Mouse (Mus musculus): Measurements from ENCODE around the gene Abca7. TPM values are rescaled to one million over a fixed set of nuclear protein-coding genes. Genes with fewer than 3 reads are reported as not detected.

Abca7 gene
- polyA plus RNA-seq, 1 experiment from 2014 or later: 3.4 TPM

GRCm38 (mm10) chr10:79983205-79983604, 13.1 kb upstream of the Abca7 start:
- Histone ChIP-seq H3K4me1 (ENCODE audit: control insufficient read depth, insufficient read depth, low read length) (peaks cover 38% of the 10 kb centered on the region), H3K36me3 (ENCODE audit: control insufficient read depth, insufficient read depth, low read length) (peaks cover 15% of the 10 kb centered on the region), H3K9ac (ENCODE audit: low read depth, low read length) (peak overlapping the region; percentile 92), H3K9me3 (ENCODE audit: control insufficient read depth, low read length) (no peaks in the 10 kb centered on the region), H3K27me3 (replicated peaks; ENCODE audit: control insufficient read depth, insufficient read depth, low read length) (no peaks in the 10 kb centered on the region), H3K4me3 (ENCODE audit: low read length) (peak overlapping the region; percentile 86), H3K27ac (ENCODE audit: low read length) (peak overlapping the region; percentile 96; the same call in 1 of the 2 replicates), H3K4me2 (ENCODE audit: low read depth, low read length) (peak overlapping the region; percentile 88)
- WGBS: 71% methylated on average over 5 of the region's 5 CpGs
- ATAC-seq: no peak

- Histone ChIP-seq H3K4me1 (ENCODE audit: control insufficient read depth, insufficient read depth, low read length) (peaks cover 40% of the 10 kb centered on the region), H3K27ac (ENCODE audit: low read length) (peak overlapping the region; percentile 96), H3K9me3 (ENCODE audit: control insufficient read depth, low read length) (no peaks in the 10 kb centered on the region), H3K27me3 (replicated peaks; ENCODE audit: control insufficient read depth, insufficient read depth, low read length) (no peaks in the 10 kb centered on the region), H3K4me3 (ENCODE audit: low read length) (peak overlapping the region; percentile 86), H3K4me2 (ENCODE audit: low read depth, low read length) (peak overlapping the region; percentile 88), H3K36me3 (ENCODE audit: control insufficient read depth, insufficient read depth, low read length) (peaks cover 11% of the 10 kb centered on the region), H3K9ac (ENCODE audit: low read depth, low read length) (peak overlapping the region; percentile 92)
- WGBS: under 1% methylated on average over 21 of the region's 21 CpGs
- ATAC-seq: no peak
These were observed 12.6 kb upstream of the Abca7 start for GRCm38 (mm10) chr10:79983670-79984069.

- Histone ChIP-seq H3K36me3 (ENCODE audit: control insufficient read depth, insufficient read depth, low read length) (peaks cover 8% of the 10 kb centered on the region; the same call in 1 of the 2 replicates), H3K4me2 (ENCODE audit: low read depth, low read length) (peak within 1 kb of the TSS; percentile 88), H3K4me3 (ENCODE audit: low read length) (peak within 1 kb of the TSS; percentile 86), H3K9me3 (ENCODE audit: control insufficient read depth, low read length) (no peaks in the 10 kb centered on the region), H3K27ac (ENCODE audit: low read length) (peak within 1 kb of the TSS; percentile 96), H3K4me1 (ENCODE audit: control insufficient read depth, insufficient read depth, low read length) (peaks cover 45% of the 10 kb centered on the region), H3K27me3 (replicated peaks; ENCODE audit: control insufficient read depth, insufficient read depth, low read length) (no peaks in the 10 kb centered on the region), H3K9ac (ENCODE audit: low read depth, low read length) (peak within 1 kb of the TSS; percentile 92)
- peak; percentile 82 for ATAC-seq
- under 1% methylated on average over 48 of the region's 49 CpGs for WGBS
These were observed 12.0 kb upstream of the Abca7 start, which contains the start of gene Tmem259 for GRCm38 (mm10) chr10:79984195-79984816. Gene Tmem259, minus strand, starts transcription at chr10:79984330.

GRCm38 (mm10) chr10:79984871-79985270, 11.4 kb upstream of the Abca7 start:
- WGBS: under 1% methylated on average over 22 of the region's 22 CpGs
- 0 out of 2 replicates have a peak, but pooled peaks cover 4% of the 10 kb centered on the region for H3K36me3 ChIP-seq (ENCODE audit: control insufficient read depth, insufficient read depth, low read length)
- H3K9me3 ChIP-seq (ENCODE audit: control insufficient read depth, low read length): no peaks in the 10 kb centered on the region
- peak; percentile 92 for ATAC-seq
- peak overlapping the region; percentile 96 for H3K27ac ChIP-seq (ENCODE audit: low read length)
- H3K4me3 ChIP-seq (ENCODE audit: low read length): peak overlapping the region; percentile 86
- H3K9ac ChIP-seq (ENCODE audit: low read depth, low read length): peak overlapping the region; percentile 92
- H3K4me2 ChIP-seq (ENCODE audit: low read depth, low read length): peak overlapping the region; percentile 88
- H3K4me1 ChIP-seq (ENCODE audit: control insufficient read depth, insufficient read depth, low read length): peaks cover 51% of the 10 kb centered on the region
- H3K27me3 ChIP-seq (replicated peaks; ENCODE audit: control insufficient read depth, insufficient read depth, low read length): no peaks in the 10 kb centered on the region

GRCm38 (mm10) chr10:79985334-79986231, 10.7 kb upstream of the Abca7 start:
- 1% methylated on average over 35 of the region's 35 CpGs for WGBS
- Histone ChIP-seq H3K27ac (ENCODE audit: low read length) (peak overlapping the region; percentile 96), H3K36me3 (ENCODE audit: control insufficient read depth, insufficient read depth, low read length) (0 out of 2 replicates have a peak, but pooled peaks cover 4% of the 10 kb centered on the region), H3K4me1 (ENCODE audit: control insufficient read depth, insufficient read depth, low read length) (peaks cover 53% of the 10 kb centered on the region), H3K9ac (ENCODE audit: low read depth, low read length) (peak overlapping the region; percentile 82), H3K4me3 (ENCODE audit: low read length) (peak overlapping the region; percentile 86), H3K4me2 (ENCODE audit: low read depth, low read length) (peak overlapping the region; percentile 78), H3K9me3 (ENCODE audit: control insufficient read depth, low read length) (no peaks in the 10 kb centered on the region), H3K27me3 (replicated peaks; ENCODE audit: control insufficient read depth, insufficient read depth, low read length) (no peaks in the 10 kb centered on the region)
- no peak for ATAC-seq

GRCm38 (mm10) chr10:79986232-79986878, 9.9 kb upstream of the Abca7 start:
- Histone ChIP-seq H3K4me1 (ENCODE audit: control insufficient read depth, insufficient read depth, low read length) (peaks cover 58% of the 10 kb centered on the region), H3K27me3 (replicated peaks; ENCODE audit: control insufficient read depth, insufficient read depth, low read length) (no peaks in the 10 kb centered on the region), H3K4me3 (ENCODE audit: low read length) (peak overlapping the region; percentile 86), H3K9ac (ENCODE audit: low read depth, low read length) (peak overlapping the region; percentile 82), H3K9me3 (ENCODE audit: control insufficient read depth, low read length) (no peaks in the 10 kb centered on the region), H3K27ac (ENCODE audit: low read length) (peak overlapping the region; percentile 96), H3K36me3 (ENCODE audit: control insufficient read depth, insufficient read depth, low read length) (0 out of 2 replicates have a peak, but pooled peaks cover 4% of the 10 kb centered on the region), H3K4me2 (ENCODE audit: low read depth, low read length) (peak overlapping the region; percentile 78)
- no peak for ATAC-seq
- WGBS: 20% methylated on average over 6 of the region's 6 CpGs

- no peak for ATAC-seq
- peak overlapping the region; percentile 96 for H3K27ac ChIP-seq (ENCODE audit: low read length)
- H3K27me3 ChIP-seq (replicated peaks; ENCODE audit: control insufficient read depth, insufficient read depth, low read length): no peaks in the 10 kb centered on the region
- H3K4me1 ChIP-seq (ENCODE audit: control insufficient read depth, insufficient read depth, low read length): peaks cover 58% of the 10 kb centered on the region
- 3% methylated on average over 11 of the region's 11 CpGs for WGBS
- H3K36me3 ChIP-seq (ENCODE audit: control insufficient read depth, insufficient read depth, low read length): peaks cover under 1% of the 10 kb centered on the region; the same call in 1 of the 2 replicates
- peak overlapping the region; percentile 82 for H3K9ac ChIP-seq (ENCODE audit: low read depth, low read length)
- peak overlapping the region; percentile 78 for H3K4me2 ChIP-seq (ENCODE audit: low read depth, low read length)
- peaks cover 3% of the 10 kb centered on the region for H3K9me3 ChIP-seq (ENCODE audit: control insufficient read depth, low read length)
- H3K4me3 ChIP-seq (ENCODE audit: low read length): peak overlapping the region; percentile 16
These were observed 9.3 kb upstream of the Abca7 start for GRCm38 (mm10) chr10:79986963-79987362.

GRCm38 (mm10) chr10:79987771-79988505, 8.4 kb upstream of the Abca7 start:
- H3K27ac ChIP-seq (ENCODE audit: low read length): peak overlapping the region; percentile 96
- peak overlapping the region; percentile 82 for H3K9ac ChIP-seq (ENCODE audit: low read depth, low read length)
- peaks cover 50% of the 10 kb centered on the region for H3K4me1 ChIP-seq (ENCODE audit: control insufficient read depth, insufficient read depth, low read length)
- no peaks in the 10 kb centered on the region for H3K27me3 ChIP-seq (replicated peaks; ENCODE audit: control insufficient read depth, insufficient read depth, low read length)
- H3K9me3 ChIP-seq (ENCODE audit: control insufficient read depth, low read length): peaks cover 3% of the 10 kb centered on the region
- WGBS: 14% methylated on average over 27 of the region's 27 CpGs
- H3K4me3 ChIP-seq (ENCODE audit: low read length): peak overlapping the region; percentile 77
- no peak for ATAC-seq
- peak overlapping the region; percentile 78 for H3K4me2 ChIP-seq (ENCODE audit: low read depth, low read length)
- peaks cover 7% of the 10 kb centered on the region for H3K36me3 ChIP-seq (ENCODE audit: control insufficient read depth, insufficient read depth, low read length)

Data from intestine, embryonic 16.5 days (tissue).